Mouse (Mus musculus): ENCODE measurements around the gene Mcf2l. TPM values are rescaled to one million over a fixed set of nuclear protein-coding genes. Genes with fewer than 3 reads are reported as not detected.

Gene Mcf2l
- total RNA-seq, 2 experiments from 2014 or later = 16.2 to 19.5 TPM

GRCm38 (mm10) chr8:12871461-12871860, 2.1 kb upstream of the Mcf2l start:
- no peak for ATAC-seq (replicated peaks; ENCODE audit: poor library complexity, severe bottlenecking)

DNA sequence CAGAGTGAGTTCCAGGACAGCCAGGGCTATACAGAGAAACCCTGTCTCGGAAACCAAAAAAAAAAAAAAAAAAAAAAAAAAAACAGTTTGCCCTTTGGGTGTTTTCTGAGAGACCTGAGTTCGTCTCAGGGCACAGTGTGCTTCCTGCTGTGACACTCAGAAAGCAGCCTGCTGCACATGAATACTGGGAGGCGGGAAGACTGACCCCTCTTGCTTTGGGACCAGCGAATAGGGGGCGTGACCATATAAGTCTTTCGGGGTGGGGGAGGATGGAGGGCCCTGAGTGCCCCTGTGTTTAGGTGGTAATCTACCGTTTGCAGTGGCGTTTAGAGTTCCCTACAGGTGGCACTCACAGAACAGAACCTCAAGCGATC, 636 bp upstream of the Mcf2l start:
- no peak for ATAC-seq (replicated peaks; ENCODE audit: poor library complexity, severe bottlenecking)

GRCm38 (mm10) chr8:12874194-12874791, 687 bp downstream of the Mcf2l start:
- no peak for ATAC-seq (replicated peaks; ENCODE audit: poor library complexity, severe bottlenecking)

- no peak for ATAC-seq (replicated peaks; ENCODE audit: poor library complexity, severe bottlenecking)
These were observed 1.4 kb downstream of the Mcf2l start for GRCm38 (mm10) chr8:12874971-12875370.

- no peak for ATAC-seq (replicated peaks; ENCODE audit: poor library complexity, severe bottlenecking)
These were observed 3.5 kb downstream of the Mcf2l start for GRCm38 (mm10) chr8:12877126-12877525.

DNA sequence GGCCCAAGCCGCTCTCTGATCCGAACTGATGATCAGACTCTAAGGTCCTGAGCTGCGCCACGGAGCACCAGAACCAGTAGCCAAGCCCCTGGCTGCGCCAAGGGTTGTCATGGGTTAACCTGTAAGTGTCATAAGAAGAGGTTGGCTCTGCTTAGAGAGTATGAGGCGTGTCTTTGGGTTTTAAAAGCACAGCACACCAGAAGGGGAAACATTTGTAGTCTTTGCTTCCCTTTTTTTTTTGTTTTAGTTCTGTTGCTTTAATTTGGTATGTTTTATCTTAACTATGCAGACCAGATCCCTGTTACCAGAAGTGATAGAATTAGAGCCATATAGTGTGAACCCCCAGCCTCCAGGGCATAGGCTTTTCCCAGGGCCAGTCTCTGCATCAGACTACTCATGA, 6.6 kb downstream of the Mcf2l start:
- ATAC-seq (replicated peaks; ENCODE audit: poor library complexity, severe bottlenecking) = peak; percentile 61

- no peak for ATAC-seq (replicated peaks; ENCODE audit: poor library complexity, severe bottlenecking)
These were observed 9.7 kb downstream of the Mcf2l start for GRCm38 (mm10) chr8:12883051-12884004.

DNA sequence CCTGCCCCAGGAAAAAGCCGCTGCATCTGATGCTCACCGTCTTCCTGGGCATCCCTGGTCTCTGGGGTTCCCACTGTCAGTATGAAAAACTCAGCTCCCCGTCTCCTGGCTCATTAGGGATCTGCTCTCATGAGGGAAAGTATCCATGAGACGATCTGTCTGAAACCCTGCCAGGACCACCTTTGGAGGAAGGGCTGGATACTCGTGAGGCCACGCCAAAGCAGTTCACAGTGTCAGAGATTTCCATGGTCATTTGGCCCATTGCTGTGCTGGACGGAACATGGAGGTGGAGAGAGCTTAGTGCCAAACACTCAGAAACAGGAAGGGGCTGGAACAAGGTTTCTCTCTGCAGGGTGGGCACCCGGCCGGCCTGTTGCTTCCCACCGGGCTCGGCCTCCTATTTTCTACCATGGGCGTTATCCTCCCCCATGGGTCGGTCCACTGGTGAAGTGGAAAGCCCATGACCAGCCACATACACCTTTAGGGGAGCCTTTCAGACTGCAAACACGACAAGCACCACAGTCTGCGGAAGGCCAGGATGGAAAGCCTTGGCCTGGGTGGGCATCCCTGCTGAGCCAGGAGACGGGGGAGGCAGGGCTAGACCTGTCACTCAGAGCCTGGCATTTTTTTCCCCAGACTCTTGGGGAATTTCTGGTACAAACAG, 14.3 kb downstream of the Mcf2l start:
- no peak for ATAC-seq (replicated peaks; ENCODE audit: poor library complexity, severe bottlenecking)

DNA sequence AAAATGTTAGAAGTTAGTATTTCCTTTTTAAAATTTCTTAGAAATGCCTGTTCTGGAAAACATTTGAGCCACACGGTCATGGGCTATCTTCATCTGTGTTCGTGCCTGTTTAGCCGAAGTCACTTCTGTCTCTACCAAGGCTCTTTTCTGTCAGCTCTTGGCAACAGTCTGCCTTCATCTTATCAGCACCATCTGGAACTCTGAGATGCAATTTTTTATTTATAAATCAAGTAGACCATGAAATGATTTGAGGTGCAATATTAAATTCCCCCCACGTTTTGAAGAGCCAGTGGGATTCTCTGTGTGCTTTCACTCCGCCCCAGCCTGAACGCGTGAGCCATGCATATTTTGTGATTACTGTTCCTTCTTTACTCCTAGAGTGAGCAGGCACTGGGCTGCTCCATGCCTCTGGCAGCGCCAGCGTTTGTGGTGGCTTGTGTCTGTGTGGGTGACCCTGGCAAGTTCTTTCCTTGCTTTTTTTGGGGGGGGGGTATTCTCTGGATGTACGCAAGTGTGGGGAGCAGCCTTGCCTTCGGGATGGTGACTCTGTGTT, 15.5 kb downstream of the Mcf2l start:
- ATAC-seq (replicated peaks; ENCODE audit: poor library complexity, severe bottlenecking) = no peak

DNA sequence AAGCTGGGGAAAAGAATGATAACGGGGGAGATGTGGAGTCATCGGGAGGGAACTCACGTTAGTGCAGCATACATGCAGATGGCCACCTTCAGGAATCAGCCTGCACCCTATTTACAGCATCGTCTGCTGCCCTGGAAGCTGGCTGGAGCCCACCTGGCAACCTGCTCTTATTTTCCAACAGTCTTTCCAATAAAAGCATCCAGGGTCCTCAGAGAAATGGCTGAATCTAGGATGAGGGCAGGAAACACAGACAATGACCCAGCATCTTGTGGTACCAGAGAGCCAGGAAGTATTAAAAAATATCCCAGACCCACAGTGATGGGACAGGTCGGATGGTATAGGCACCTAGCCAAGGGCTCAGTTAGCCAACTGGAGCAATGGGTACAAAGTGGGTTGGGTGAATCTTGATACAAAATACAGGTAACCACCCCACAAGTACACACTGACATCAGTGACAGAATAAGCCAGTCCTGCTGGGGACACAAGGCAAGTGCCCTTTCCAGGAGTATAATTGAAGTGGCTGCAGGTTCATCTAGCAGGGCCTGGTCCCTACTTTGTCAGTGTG, 19.4 kb downstream of the Mcf2l start:
- ATAC-seq (replicated peaks; ENCODE audit: poor library complexity, severe bottlenecking) = no peak

DNA sequence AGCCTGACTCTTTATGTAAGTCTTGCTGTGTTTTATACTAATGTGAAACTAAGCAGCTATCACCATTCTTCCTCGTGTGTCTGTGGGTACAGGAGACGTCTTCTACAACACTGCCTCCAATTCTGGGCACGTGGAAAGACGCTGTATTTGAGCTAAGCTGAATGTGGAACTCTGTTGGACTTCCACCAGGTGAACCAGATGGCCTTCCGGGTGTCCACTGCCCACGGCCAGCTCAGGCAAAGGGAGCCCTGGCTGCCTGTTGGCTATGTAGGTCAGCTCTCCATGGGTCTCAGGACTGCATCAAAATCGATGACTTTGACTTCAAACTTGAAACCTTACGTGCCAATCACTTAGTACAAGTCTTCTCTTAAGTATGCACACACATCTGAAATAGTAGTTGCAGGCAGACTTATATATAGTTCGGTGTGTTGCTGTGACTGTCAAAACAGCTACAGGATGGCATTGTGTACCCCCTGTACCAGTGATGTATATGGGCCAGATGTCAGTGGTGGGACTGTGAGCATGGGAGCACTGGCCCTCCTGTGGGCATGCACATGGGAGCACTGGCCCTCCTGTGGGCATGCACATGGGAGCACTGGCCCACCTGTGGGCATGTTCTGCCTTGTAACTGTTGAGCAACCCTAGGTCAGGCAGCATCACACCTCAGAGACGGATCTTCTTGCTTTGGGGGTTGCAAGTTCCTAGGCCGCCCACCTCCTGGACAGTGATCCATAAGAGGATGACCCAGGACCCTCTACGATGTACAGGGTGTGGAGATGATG, 20.4 kb downstream of the Mcf2l start:
- ATAC-seq (replicated peaks; ENCODE audit: poor library complexity, severe bottlenecking) = no peak

DNA sequence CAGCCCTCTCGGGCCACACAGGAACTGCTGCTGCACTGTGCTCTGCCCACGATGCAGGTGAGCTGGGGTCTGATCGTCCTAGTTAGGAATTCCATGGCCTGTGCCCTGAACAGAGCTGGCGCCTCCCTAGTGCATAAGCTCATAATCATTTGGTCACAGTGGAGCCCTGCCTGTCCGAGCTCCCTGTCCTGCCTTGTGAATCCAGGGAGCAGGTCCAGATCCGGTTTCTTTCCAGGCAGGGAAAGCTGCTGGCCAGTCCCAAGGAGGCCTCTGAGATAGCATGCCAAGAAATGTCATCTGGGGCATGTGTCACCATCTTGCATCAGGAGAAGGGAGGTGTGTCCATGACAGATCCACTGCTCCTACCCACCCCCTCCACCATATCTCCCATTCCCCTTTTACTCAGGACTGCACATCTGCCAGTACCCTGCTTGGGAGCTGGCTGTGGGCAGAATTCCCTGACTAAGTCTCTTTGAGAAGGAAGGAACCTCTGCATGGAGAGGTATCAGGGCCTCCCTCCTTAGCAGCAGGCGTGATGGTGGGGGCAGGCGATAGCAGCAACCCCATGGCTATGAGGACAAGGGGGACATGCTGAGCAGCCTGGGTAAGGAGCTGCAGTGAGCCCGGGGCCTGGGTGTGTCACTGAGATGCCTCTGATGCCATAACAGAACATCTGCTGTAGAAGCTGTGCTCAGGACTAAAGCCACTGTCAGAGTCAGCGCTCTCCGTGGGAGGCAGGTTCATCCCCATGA, 21.4 kb downstream of the Mcf2l start:
- no peak for ATAC-seq (replicated peaks; ENCODE audit: poor library complexity, severe bottlenecking)

DNA sequence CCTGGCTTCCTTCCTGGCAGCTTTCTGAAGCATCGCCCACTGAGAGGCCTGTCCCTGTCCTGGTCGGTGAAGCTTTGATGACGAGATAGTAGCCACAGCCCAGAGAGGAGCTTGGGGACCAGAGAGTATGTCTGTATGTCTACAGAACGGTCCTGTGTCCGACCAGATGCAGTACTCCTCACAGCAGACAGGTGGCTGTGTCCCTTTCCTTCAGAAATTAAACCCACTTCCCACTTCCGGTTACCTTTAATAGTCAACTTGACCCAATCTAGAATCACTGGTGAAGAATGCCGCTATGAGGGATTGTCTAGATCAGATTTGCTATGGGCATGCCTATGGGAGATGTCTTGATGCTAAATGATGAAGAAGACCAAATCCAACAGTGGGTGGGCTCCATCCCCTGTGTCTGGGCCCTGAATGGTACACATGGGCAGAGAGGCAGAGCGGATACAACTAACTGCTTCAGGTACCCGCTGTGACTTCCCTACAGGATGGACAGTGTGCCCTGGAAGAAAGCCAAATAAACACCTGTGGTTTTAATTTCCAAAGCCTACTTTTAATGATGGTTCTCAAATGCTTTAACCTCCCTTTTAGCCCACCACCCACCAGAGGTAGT, 22.0 kb downstream of the Mcf2l start:
- ATAC-seq (replicated peaks; ENCODE audit: poor library complexity, severe bottlenecking) = peak; percentile 47; the same call in 1 of the 2 replicates

DNA sequence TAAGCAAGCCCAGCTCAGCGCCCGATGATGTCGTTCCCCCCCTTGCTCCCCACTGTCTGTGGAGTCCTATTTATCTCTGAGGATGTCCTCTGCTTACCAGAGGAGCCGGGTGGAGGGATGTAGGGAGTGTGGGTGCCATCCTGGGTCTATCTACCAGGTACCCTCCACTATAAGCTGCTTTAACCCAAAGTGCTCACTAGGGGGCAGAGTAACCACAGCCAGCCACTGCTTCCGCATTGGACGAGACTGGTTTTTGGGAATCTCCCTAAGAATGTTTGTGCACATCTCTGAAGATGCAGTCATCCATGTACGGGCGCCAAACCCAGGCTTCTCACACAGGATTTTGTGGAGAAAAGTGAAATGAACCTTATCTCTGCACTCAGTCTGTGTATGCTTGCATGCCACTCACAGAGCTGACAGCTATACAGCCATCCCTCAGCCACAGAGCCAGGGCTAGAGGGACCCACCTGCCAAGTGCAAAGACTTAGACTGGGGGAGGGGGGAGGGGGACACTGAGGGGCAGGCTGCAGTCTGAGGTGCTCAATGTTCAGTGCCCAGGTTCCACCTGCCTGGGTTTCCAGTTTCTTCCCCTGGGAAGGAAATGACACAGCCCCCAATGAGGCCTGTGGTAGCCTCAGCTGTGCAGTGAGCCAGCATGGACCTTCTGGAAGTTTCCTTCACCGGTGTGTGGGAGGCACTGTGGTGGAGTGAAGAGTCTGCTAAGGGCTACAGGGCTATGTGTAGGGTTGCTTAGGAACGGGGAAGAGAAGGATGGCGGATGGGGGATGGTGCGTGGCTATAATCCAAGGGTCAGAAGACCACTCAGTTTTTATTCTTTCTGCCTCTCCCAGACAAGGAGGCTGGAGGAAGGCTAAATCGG, 23.1 kb downstream of the Mcf2l start:
- ATAC-seq (replicated peaks; ENCODE audit: poor library complexity, severe bottlenecking) = peak; percentile 80

- no peak for ATAC-seq (replicated peaks; ENCODE audit: poor library complexity, severe bottlenecking)
These were observed 24.2 kb downstream of the Mcf2l start for GRCm38 (mm10) chr8:12897815-12898214.

DNA sequence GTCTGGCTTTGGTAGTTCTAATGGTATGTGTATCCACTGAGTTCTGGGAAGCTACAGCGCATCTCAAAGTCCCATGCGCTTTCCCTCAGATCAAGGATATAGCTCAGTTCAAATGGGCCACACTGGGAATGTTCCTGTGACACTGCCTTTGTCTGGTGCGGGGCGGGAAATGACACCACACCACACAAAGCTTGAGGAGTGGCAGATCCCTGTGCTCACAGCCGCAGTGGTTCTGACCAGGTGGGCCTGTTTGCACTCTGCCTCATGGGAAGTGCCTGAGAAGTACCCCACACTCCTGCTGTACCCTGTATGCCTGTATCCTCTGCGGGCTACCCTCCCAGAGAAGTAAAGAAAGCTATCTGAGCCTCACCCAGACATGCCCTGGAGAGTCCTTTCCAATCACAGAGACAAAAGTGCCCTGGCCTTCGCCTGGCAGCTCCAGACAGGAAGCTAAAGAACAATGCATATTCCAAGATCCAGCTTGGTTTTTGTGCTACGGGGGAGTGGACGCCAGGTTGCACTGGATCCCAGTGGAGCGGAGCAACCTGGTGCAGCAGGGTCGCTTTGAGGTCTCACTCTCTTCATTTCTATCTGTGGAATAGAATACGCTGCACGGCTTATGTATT, 30.3 kb downstream of the Mcf2l start:
- no peak for ATAC-seq (replicated peaks; ENCODE audit: poor library complexity, severe bottlenecking)

- no peak for ATAC-seq (replicated peaks; ENCODE audit: poor library complexity, severe bottlenecking)
These were observed 31.5 kb downstream of the Mcf2l start for GRCm38 (mm10) chr8:12905122-12905521.
